Mouse (Mus musculus): ENCODE data around the gene Caml. TPM values are rescaled to one million over a fixed set of nuclear protein-coding genes. Genes with fewer than 3 reads are reported as not detected.
"Not testable (repeated sequence)": the region's sequence is repeated elsewhere in the genome, so short reads cannot be mapped to it uniquely, and the experiment has no call there.

The Caml gene
- polyA plus RNA-seq, 1 experiment from 2014 or later, result 88.0 TPM

DNA sequence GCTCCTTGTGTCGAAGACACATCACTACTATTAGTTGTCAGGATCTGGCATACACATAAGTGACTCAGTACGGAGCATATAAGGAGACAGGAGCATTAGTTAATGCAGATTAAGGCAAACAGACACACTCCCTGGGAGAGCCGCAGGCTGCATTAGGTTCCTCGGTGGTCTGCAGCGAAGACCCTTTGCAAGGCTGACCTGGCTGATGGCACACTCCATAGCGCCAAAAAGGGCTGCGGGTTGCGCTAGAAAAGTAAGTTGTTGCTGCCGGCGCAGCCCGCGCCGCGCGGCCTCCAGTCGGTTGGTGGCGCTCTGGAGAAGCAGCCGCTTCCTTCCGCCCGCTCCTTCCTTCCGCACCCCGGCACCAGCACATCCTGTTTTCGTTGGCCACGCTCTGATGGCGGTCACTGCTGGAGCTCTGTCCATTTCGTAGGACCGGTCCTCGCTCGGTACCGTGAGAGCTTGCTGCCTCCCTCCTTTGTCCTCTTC, 11.9 kb downstream of the Caml start, which contains the start of gene Ddx46:
Gene Ddx46, plus strand, starts transcription at position 389 of the 489 bp plus-strand sequence.
- H3K4me2 ChIP-seq, result peak within 1 kb of the TSS; percentile 79
- peaks cover 59% of the 10 kb centered on the region for H3K36me3 ChIP-seq (ENCODE audit: poor library complexity, severe bottlenecking)
- no peaks in the 10 kb centered on the region for H3K9me3 ChIP-seq (replicated peaks)
- peak within 1 kb of the TSS; percentile 93 for H3K9ac ChIP-seq
- H3K4me3 ChIP-seq, result peak within 1 kb of the TSS; percentile 99
- H3K4me1 ChIP-seq, result peaks cover 15% of the 10 kb centered on the region
- ATAC-seq, result peak; percentile 89
- 8% methylated on average over 24 of the region's 30 CpGs for WGBS
- H3K27me3 ChIP-seq, result no peaks in the 10 kb centered on the region
- peak within 1 kb of the TSS; percentile 32; the same call in 1 of the 2 replicates for H3K27ac ChIP-seq

DNA sequence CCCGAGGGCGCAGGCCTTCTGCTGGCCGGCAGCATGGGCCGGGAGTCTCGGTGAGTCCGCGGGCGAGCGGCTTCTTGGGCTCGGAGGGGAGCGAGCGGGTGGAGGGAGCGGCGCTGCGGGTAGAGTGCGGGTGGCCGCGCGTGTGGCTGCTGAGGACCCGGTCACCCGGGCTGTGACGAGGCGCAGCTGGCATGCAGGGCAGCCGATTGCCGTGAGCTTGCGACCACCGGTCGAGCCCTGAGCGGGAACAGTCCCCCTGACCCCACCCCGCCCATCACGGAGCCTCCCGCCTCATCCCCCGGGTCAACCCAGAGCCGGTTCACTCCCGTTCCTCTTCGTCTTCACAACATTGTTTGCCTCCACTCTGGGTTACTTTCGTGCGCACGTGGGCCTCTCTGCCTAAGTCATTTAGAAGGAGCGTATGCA, 12.4 kb downstream of the Caml start:
- under 1% methylated on average over 40 of the region's 40 CpGs for WGBS
- peak overlapping the region; percentile 79 for H3K4me2 ChIP-seq
- peak; percentile 60; the same call in 1 of the 2 replicates for ATAC-seq
- peak overlapping the region; percentile 99 for H3K4me3 ChIP-seq
- no peaks in the 10 kb centered on the region for H3K27me3 ChIP-seq
- H3K36me3 ChIP-seq (ENCODE audit: poor library complexity, severe bottlenecking), result peaks cover 59% of the 10 kb centered on the region
- peak overlapping the region; percentile 93 for H3K9ac ChIP-seq
- H3K9me3 ChIP-seq (replicated peaks), result no peaks in the 10 kb centered on the region
- H3K27ac ChIP-seq, result peak overlapping the region; percentile 32; the same call in 1 of the 2 replicates
- H3K4me1 ChIP-seq, result peaks cover 15% of the 10 kb centered on the region

DNA sequence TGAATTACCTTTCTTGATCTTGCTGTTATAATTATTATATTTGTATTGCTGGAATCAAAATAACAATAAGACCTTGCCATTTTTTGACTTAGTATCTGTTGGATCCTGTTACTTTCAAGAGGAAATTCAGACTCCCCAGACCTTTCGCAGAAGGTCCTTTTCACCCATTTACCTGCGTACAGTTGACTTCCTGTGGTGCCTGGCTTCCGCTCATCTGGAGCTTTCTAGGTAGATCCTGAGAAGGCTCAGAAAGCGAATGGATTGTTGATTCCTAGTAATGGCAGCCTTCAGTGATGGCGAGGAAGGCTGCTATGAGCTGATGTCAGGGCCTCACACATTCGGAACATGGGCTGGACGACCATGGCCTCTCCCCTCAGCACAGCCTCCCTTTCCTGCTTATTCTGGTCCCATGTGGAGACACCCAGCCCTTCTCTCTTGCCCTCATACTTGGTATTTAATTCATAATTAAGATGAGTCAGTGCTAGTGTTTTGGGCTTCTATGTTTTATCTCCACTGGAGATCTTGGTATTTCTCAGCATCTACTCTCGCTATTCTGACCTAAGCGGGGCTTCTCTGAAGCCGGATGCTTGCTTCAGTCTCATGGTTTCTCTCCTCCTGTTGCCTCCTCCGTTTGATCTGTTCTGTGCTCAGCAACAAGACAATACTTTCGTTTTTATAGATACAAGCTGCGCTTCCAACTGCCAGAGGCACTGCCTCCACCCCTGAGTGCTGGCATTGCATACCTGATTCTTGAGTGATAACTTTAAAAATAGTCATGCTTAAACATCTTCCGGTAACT, 13.6 kb downstream of the Caml start:
- H3K36me3 ChIP-seq (ENCODE audit: poor library complexity, severe bottlenecking), result peaks cover 55% of the 10 kb centered on the region
- H3K27me3 ChIP-seq, result no peaks in the 10 kb centered on the region
- H3K27ac ChIP-seq, result no peak overlapping the region
- ATAC-seq, result no peak
- no peak overlapping the region for H3K9ac ChIP-seq
- WGBS, result 91% methylated on average over 14 of the region's 14 CpGs
- peak overlapping the region; percentile 79 for H3K4me2 ChIP-seq
- peak overlapping the region; percentile 99 for H3K4me3 ChIP-seq
- H3K4me1 ChIP-seq, result peaks cover 15% of the 10 kb centered on the region
- H3K9me3 ChIP-seq (replicated peaks), result no peaks in the 10 kb centered on the region

DNA sequence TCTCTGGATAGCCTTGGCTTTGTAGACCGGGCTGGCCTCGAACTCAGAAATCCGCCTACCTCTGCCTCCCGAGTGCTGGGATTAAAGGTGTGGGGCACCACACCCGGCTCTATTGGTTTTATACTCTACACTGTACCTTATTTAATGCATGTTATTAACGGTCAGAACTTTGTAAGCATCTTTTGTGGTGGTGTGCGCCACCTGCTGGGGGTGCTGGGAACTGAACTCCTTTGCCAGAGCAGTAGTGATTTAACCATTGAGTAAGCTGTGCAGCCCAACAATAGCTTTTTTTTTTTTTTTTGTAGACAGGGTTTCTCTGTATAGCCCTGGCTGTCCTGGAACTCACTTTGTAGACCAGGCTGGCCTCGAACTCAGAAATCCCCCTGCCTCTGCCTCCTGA, 17.7 kb downstream of the Caml start:
- not testable (repeated sequence) for H3K27ac ChIP-seq; H3K9ac ChIP-seq; H3K4me3 ChIP-seq; H3K4me2 ChIP-seq; H3K27me3 ChIP-seq; H3K9me3 ChIP-seq (replicated peaks)
- H3K4me1 ChIP-seq, result peaks cover 13% of the 10 kb centered on the region
- WGBS, result 52% methylated on average over 8 of the region's 8 CpGs
- ATAC-seq, result 0 out of 2 replicates have a peak, but pooled peaks have one; percentile 4
- peaks cover 51% of the 10 kb centered on the region for H3K36me3 ChIP-seq (ENCODE audit: poor library complexity, severe bottlenecking)

DNA sequence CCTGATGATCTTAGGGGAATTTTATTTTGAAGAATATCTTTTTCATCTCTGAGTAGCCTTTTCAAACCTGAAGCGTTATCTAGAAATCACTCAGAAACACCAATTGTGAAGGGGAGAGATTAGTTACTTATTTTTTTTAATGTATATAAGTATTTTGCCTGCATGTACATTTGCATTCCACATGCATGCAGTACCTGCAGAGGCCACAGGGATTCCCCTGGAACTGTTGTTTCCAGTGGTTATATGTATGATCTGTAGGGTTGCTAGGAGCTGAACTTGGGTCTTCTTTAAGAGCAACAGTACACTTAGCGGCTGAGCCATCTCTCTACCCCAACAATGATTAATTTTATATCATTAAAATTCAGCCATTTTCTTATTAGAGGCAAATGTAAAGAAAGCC, 21.7 kb downstream of the Caml start:
- H3K4me3 ChIP-seq, result no peak overlapping the region
- WGBS, result 88% methylated on average over 2 of the region's 2 CpGs

DNA sequence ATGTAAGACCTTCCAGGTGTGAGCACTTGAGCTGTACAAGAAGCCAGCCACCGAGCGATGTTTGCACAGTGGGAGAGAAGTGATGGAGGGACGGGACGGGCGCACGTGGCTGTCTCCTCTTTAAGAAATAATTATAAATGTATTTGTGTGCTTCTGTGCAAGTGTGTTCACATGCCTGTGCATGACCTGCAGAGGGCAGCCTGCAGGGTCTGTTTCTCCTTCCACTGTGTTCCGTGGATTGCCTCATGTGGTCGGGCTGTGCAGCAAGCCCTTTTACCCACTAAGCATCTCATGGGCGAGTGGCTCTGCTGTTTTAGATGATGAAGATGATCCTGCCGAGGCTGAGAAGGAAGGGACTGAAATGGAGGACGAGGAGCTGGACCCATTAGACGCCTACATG, 27.3 kb downstream of the Caml start:
- Histone ChIP-seq H3K27me3 (no peaks in the 10 kb centered on the region), H3K9ac (no peak overlapping the region), H3K36me3 (ENCODE audit: poor library complexity, severe bottlenecking) (peaks cover 100% of the 10 kb centered on the region), H3K27ac (no peak overlapping the region), H3K4me1 (no peaks in the 10 kb centered on the region), H3K4me3 (no peak overlapping the region), H3K9me3 (replicated peaks) (no peaks in the 10 kb centered on the region), H3K4me2 (no peak overlapping the region)
- no peak for ATAC-seq
- WGBS, result 88% methylated on average over 12 of the region's 12 CpGs

More for the DNA sequence above, 21.7 kb downstream of the Caml start:
- no peak for ATAC-seq
- H3K4me2 ChIP-seq, result no peak overlapping the region
- no peaks in the 10 kb centered on the region for H3K9me3 ChIP-seq (replicated peaks)
- no peaks in the 10 kb centered on the region for H3K27me3 ChIP-seq
- H3K27ac ChIP-seq, result no peak overlapping the region
- H3K9ac ChIP-seq, result no peak overlapping the region
- no peaks in the 10 kb centered on the region for H3K4me1 ChIP-seq
- H3K36me3 ChIP-seq (ENCODE audit: poor library complexity, severe bottlenecking), result peaks cover 70% of the 10 kb centered on the region

DNA sequence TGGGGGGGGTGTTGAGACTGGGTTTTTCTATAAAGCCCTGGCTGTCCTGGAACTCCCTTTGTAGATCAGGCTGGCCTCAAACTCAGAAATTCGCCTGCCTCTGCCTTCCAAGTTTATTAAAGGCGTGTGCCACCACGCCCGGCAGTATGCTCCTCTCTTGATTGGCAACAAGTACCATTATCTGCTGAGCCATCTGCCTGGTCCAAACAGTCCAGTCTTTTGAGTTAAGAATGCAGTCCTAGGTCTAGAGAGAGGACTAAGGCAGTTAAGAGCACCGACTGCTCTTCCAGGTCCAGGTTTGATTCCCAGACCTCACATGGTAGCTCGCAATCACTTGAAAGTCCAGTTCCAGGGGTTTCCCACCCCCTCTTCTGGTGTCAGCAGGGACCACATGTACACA, 28.2 kb downstream of the Caml start:
- WGBS, result 92% methylated on average over 6 of the region's 6 CpGs
- Histone ChIP-seq H3K9me3 (replicated peaks) (no peaks in the 10 kb centered on the region), H3K4me3 (no peak overlapping the region), H3K27ac (no peak overlapping the region), H3K27me3 (no peaks in the 10 kb centered on the region), H3K9ac (no peak overlapping the region), H3K36me3 (ENCODE audit: poor library complexity, severe bottlenecking) (peaks cover 100% of the 10 kb centered on the region), H3K4me1 (no peaks in the 10 kb centered on the region), H3K4me2 (no peak overlapping the region)
- no peak for ATAC-seq

DNA sequence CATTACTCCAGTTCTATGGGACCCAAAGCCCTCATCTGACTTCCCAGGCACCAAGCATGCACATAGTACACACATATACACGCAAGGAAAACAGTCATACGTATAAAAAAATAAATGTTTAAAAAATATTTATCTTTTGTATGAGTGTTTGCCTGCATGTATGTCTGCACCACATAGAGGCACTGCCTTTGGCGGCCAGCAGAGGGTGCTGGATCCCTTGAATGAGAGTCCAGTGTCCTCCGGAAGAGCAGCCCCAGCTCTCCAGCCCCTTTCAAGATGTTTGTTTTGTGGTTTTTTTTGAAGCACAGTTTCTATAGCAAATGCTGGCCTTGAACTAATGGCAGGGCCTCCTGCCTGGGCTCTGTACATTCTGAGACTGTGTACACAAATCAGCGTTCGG, 45.7 kb downstream of the Caml start:
- WGBS, result 78% methylated on average over 6 of the region's 6 CpGs
- H3K4me3 ChIP-seq, result no peak overlapping the region
- H3K4me1 ChIP-seq, result no peaks in the 10 kb centered on the region
- H3K4me2 ChIP-seq, result no peak overlapping the region
- no peaks in the 10 kb centered on the region for H3K27me3 ChIP-seq
- no peak overlapping the region for H3K27ac ChIP-seq
- no peak for ATAC-seq
- H3K9me3 ChIP-seq (replicated peaks), result peaks cover 5% of the 10 kb centered on the region; the same call in 1 of the 2 replicates
- no peak overlapping the region for H3K9ac ChIP-seq
- H3K36me3 ChIP-seq (ENCODE audit: poor library complexity, severe bottlenecking), result peaks cover 94% of the 10 kb centered on the region

DNA sequence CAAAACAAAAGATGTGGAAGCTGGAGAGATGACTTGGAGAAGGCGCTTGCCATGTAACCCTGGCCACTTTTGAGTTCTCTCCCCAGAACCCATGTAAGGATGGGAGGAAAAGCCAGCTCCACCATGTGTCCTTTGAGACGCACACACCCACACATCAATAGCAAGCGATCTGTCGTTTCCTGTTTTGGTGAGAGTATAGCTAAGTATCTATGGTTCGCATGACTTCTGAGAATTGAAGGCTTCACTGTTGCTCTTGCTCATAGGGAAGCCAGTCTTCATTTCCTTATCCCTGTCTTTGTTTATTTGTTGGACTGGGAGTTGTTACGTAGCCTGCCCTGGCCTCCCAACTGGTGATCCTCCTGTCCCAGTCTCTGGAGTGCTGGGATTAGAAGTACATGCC, 49.9 kb downstream of the Caml start:
- Histone ChIP-seq H3K9ac (no peak overlapping the region), H3K9me3 (replicated peaks) (peaks cover 5% of the 10 kb centered on the region; the same call in 1 of the 2 replicates), H3K4me2 (no peak overlapping the region), H3K4me3 (no peak overlapping the region), H3K36me3 (ENCODE audit: poor library complexity, severe bottlenecking) (peaks cover 92% of the 10 kb centered on the region), H3K27ac (no peak overlapping the region), H3K27me3 (no peaks in the 10 kb centered on the region), H3K4me1 (no peaks in the 10 kb centered on the region)
- 96% methylated on average over 6 of the region's 6 CpGs for WGBS
- no peak for ATAC-seq

DNA sequence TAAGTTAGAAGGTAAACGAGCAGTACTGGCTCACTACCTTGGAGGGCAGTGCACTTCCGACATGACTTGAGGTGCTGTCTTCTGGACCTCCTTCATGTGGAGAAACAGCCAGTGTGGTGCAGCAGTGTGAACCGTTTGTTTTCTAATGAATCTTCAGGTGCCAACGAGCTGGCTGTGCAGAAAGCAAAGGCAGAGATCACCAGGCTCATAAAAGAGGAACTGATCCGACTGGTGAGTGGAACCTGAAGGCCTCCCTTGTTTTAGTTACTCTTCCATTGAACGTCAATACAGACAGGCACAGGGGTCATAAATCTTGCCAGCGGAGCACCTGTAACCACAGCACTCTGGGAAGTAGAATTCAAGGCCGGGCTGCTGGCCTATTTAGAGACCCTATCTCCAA, 54.6 kb downstream of the Caml start:
- Histone ChIP-seq H3K27me3 (no peaks in the 10 kb centered on the region), H3K36me3 (ENCODE audit: poor library complexity, severe bottlenecking) (peaks cover 89% of the 10 kb centered on the region), H3K4me2 (no peak overlapping the region), H3K4me3 (no peak overlapping the region), H3K9me3 (replicated peaks) (no peaks in the 10 kb centered on the region), H3K4me1 (no peaks in the 10 kb centered on the region), H3K9ac (no peak overlapping the region), H3K27ac (no peak overlapping the region)
- ATAC-seq, result no peak
- 91% methylated on average over 8 of the region's 8 CpGs for WGBS
